Mouse (Mus musculus): Measurements from ENCODE around the gene Inpp5d. TPM values are rescaled to one million over a fixed set of nuclear protein-coding genes. Genes with fewer than 3 reads are reported as not detected.

Inpp5d gene
- polyA plus RNA-seq, 1 experiment from 2014 or later = 3.3 TPM

GRCm38 (mm10) chr1:87721382-87721781, 101.3 kb downstream of the Inpp5d start:
- no peak for ATAC-seq
- Histone ChIP-seq H3K36me3 (ENCODE audit: control insufficient read depth, insufficient read depth, low read length) (no peaks in the 10 kb centered on the region), H3K9me3 (replicated peaks; ENCODE audit: control insufficient read depth, low read length) (no peaks in the 10 kb centered on the region)

DNA sequence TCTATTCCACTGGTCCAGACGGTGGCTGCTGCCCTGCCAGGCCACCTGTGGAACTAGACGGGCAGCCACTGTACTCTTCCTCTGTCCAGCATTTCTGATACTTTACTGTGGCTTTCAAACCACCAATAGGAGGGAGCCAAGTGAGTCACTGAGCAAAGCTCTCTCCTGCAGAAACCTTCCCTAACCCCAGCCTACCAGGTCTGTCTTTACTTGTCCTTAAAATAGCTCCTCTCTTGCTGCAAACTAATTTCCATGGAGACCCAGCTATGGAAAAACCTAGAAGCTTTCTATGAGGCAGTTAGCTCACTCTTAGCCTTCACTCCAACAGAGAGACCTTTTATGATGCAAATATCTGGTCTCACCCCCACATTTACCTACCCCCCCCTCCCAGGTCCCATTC, 102.0 kb downstream of the Inpp5d start:
- Histone ChIP-seq H3K9me3 (replicated peaks; ENCODE audit: control insufficient read depth, low read length) (no peaks in the 10 kb centered on the region), H3K27ac (ENCODE audit: low read depth, low read length) (no peak overlapping the region), H3K4me1 (ENCODE audit: control insufficient read depth, insufficient read depth, low read length) (no peaks in the 10 kb centered on the region), H3K4me2 (ENCODE audit: low read length) (no peak overlapping the region), H3K27me3 (replicated peaks; ENCODE audit: control insufficient read depth, insufficient read depth, low read length) (no peaks in the 10 kb centered on the region), H3K4me3 (ENCODE audit: low read depth, low read length) (no peak overlapping the region), H3K9ac (ENCODE audit: low read length) (no peak overlapping the region), H3K36me3 (ENCODE audit: control insufficient read depth, insufficient read depth, low read length) (no peaks in the 10 kb centered on the region)
- WGBS = 44% methylated on average over 2 of the region's 2 CpGs
- no peak for DNase-seq (ENCODE audit: low spot score)
- ATAC-seq = no peak

More at GRCm38 (mm10) chr1:87721382-87721781, 101.3 kb downstream of the Inpp5d start:
- H3K9ac ChIP-seq (ENCODE audit: low read length) = no peak overlapping the region
- DNase-seq (ENCODE audit: low spot score) = peak; percentile 47
- H3K4me1 ChIP-seq (ENCODE audit: control insufficient read depth, insufficient read depth, low read length) = no peaks in the 10 kb centered on the region
- H3K27me3 ChIP-seq (replicated peaks; ENCODE audit: control insufficient read depth, insufficient read depth, low read length) = no peaks in the 10 kb centered on the region
- no peak overlapping the region for H3K4me2 ChIP-seq (ENCODE audit: low read length)
- 43% methylated on average over 8 of the region's 8 CpGs for WGBS
- no peak overlapping the region for H3K4me3 ChIP-seq (ENCODE audit: low read depth, low read length)
- H3K27ac ChIP-seq (ENCODE audit: low read depth, low read length) = no peak overlapping the region

DNA sequence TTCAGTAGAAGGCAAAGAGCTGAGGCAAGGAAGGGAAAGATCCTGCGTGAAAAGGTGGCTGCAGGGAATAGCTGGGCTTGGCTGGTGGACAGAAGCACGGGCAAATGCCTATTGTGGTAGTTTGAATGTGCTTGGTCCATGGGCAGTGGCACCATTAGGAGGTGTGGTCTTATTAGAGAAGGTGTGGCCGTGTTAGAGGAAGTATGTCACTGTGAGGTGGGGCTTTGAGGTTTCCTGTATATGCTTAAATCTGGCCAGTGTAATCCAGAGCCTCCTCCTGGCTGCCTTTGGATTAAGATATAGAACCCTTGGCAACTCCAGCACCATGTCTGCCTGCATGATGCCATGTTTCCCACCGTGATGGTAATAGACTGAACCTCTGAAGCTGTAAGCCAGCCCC, 103.2 kb downstream of the Inpp5d start:
- no peak for ATAC-seq
- Histone ChIP-seq H3K27ac (ENCODE audit: low read depth, low read length) (no peak overlapping the region), H3K4me1 (ENCODE audit: control insufficient read depth, insufficient read depth, low read length) (no peaks in the 10 kb centered on the region), H3K4me3 (ENCODE audit: low read depth, low read length) (no peak overlapping the region), H3K9ac (ENCODE audit: low read length) (no peak overlapping the region), H3K4me2 (ENCODE audit: low read length) (no peak overlapping the region), H3K36me3 (ENCODE audit: control insufficient read depth, insufficient read depth, low read length) (no peaks in the 10 kb centered on the region), H3K9me3 (replicated peaks; ENCODE audit: control insufficient read depth, low read length) (no peaks in the 10 kb centered on the region), H3K27me3 (replicated peaks; ENCODE audit: control insufficient read depth, insufficient read depth, low read length) (no peaks in the 10 kb centered on the region)
- no peak for DNase-seq (ENCODE audit: low spot score)
- 56% methylated on average over 4 of the region's 4 CpGs for WGBS

- DNase-seq (ENCODE audit: low spot score) (no peak), ATAC-seq (no peak)
- no peak overlapping the region for H3K27ac ChIP-seq (ENCODE audit: low read depth, low read length)
- H3K4me2 ChIP-seq (ENCODE audit: low read length) = no peak overlapping the region
- no peaks in the 10 kb centered on the region for H3K36me3 ChIP-seq (ENCODE audit: control insufficient read depth, insufficient read depth, low read length)
- no peaks in the 10 kb centered on the region for H3K27me3 ChIP-seq (replicated peaks; ENCODE audit: control insufficient read depth, insufficient read depth, low read length)
- H3K9ac ChIP-seq (ENCODE audit: low read length) = no peak overlapping the region
- H3K9me3 ChIP-seq (replicated peaks; ENCODE audit: control insufficient read depth, low read length) = no peaks in the 10 kb centered on the region
- no peaks in the 10 kb centered on the region for H3K4me1 ChIP-seq (ENCODE audit: control insufficient read depth, insufficient read depth, low read length)
- 83% methylated on average over 2 of the region's 2 CpGs for WGBS
- no peak overlapping the region for H3K4me3 ChIP-seq (ENCODE audit: low read depth, low read length)
These were observed 109.0 kb downstream of the Inpp5d start for GRCm38 (mm10) chr1:87729070-87729469.

- Histone ChIP-seq H3K4me1 (ENCODE audit: control insufficient read depth, insufficient read depth, low read length) (no peaks in the 10 kb centered on the region), H3K27ac (ENCODE audit: low read depth, low read length) (no peak overlapping the region), H3K4me2 (ENCODE audit: low read length) (no peak overlapping the region), H3K27me3 (replicated peaks; ENCODE audit: control insufficient read depth, insufficient read depth, low read length) (no peaks in the 10 kb centered on the region), H3K9me3 (replicated peaks; ENCODE audit: control insufficient read depth, low read length) (no peaks in the 10 kb centered on the region), H3K36me3 (ENCODE audit: control insufficient read depth, insufficient read depth, low read length) (no peaks in the 10 kb centered on the region), H3K9ac (ENCODE audit: low read length) (no peak overlapping the region), H3K4me3 (ENCODE audit: low read depth, low read length) (no peak overlapping the region)
- DNase-seq (ENCODE audit: low spot score) (peak; percentile 44), ATAC-seq (no peak; the same call in 1 of the 2 replicates)
- WGBS = 51% methylated on average over 6 of the region's 6 CpGs
These were observed 109.7 kb downstream of the Inpp5d start for GRCm38 (mm10) chr1:87729850-87730249.

DNA sequence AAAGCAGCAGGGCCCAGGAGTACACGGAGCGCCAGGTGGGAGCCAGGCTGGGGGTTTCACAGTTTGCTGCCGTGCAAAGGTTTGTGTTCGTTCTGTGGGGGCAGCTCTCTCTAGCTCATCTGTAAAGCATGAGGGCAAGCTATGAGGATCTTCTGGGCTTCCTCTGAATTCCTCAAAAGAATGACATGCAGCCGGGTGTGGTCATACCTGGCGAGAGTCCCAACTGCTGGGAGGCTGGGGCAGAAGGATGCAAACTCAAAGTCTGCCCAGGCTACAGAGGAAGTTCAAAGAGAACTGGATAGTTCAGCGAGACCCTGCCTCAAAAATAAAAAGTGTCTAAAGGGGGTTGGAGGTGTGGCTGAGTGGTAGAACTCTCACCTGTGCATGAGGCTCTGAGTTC, 110.2 kb downstream of the Inpp5d start:
- Histone ChIP-seq H3K9ac (ENCODE audit: low read length) (no peak overlapping the region), H3K9me3 (replicated peaks; ENCODE audit: control insufficient read depth, low read length) (no peaks in the 10 kb centered on the region), H3K27me3 (replicated peaks; ENCODE audit: control insufficient read depth, insufficient read depth, low read length) (no peaks in the 10 kb centered on the region), H3K27ac (ENCODE audit: low read depth, low read length) (no peak overlapping the region), H3K4me1 (ENCODE audit: control insufficient read depth, insufficient read depth, low read length) (no peaks in the 10 kb centered on the region), H3K4me2 (ENCODE audit: low read length) (no peak overlapping the region), H3K4me3 (ENCODE audit: low read depth, low read length) (no peak overlapping the region), H3K36me3 (ENCODE audit: control insufficient read depth, insufficient read depth, low read length) (no peaks in the 10 kb centered on the region)
- 71% methylated on average over 7 of the region's 7 CpGs for WGBS
- DNase-seq (ENCODE audit: low spot score) (no peak), ATAC-seq (no peak; the same call in 1 of the 2 replicates)

DNA sequence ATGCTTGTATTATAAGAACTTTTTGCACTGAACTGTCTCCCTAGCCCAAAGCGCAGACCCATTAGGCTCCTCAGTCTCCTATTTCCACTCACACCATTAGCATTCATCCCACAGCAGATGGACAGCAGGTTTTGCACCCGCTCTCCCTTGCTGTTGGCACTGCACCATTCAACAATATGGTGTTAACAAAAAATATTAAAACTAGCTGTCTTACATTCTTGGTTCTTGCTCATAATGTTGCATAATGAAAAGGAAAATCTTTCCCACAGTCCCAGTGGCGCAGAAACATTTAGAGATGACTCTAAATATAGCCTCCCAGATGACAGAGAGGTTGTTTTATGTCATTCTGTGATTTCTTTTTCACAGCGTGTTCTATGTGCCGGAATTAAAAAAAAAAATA, 113.1 kb downstream of the Inpp5d start:
- Histone ChIP-seq H3K4me1 (ENCODE audit: control insufficient read depth, insufficient read depth, low read length) (no peaks in the 10 kb centered on the region), H3K9me3 (replicated peaks; ENCODE audit: control insufficient read depth, low read length) (no peaks in the 10 kb centered on the region), H3K27ac (ENCODE audit: low read depth, low read length) (no peak overlapping the region), H3K27me3 (replicated peaks; ENCODE audit: control insufficient read depth, insufficient read depth, low read length) (no peaks in the 10 kb centered on the region), H3K4me2 (ENCODE audit: low read length) (no peak overlapping the region), H3K4me3 (ENCODE audit: low read depth, low read length) (no peak overlapping the region), H3K36me3 (ENCODE audit: control insufficient read depth, insufficient read depth, low read length) (no peaks in the 10 kb centered on the region), H3K9ac (ENCODE audit: low read length) (no peak overlapping the region)
- no peak for ATAC-seq
- DNase-seq (ENCODE audit: low spot score) = peak; percentile 15
- WGBS = 81% methylated on average over 5 of the region's 5 CpGs

DNA sequence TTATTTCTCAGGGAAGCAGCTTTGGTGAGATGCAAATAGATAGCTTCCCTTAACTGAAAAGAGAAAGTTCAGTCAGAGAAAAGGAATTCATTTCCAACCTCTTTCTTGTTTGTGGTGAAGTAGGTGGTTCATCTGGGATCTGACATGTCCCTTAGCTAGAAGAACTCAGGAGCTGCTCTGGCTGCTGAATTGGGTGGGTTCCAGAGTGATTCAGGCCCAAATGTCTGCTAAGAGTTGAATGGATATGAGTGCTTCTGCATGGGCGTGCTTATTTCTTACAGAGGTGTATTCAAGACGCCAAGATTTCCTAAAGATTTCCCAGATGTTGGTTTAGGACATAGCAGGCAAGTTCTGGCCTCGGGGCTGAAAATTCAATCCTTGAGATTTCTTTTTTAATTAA, 114.0 kb downstream of the Inpp5d start:
- ATAC-seq (no peak), DNase-seq (ENCODE audit: low spot score) (no peak)
- Histone ChIP-seq H3K9me3 (replicated peaks; ENCODE audit: control insufficient read depth, low read length) (no peaks in the 10 kb centered on the region), H3K9ac (ENCODE audit: low read length) (no peak overlapping the region), H3K36me3 (ENCODE audit: control insufficient read depth, insufficient read depth, low read length) (no peaks in the 10 kb centered on the region), H3K27ac (ENCODE audit: low read depth, low read length) (no peak overlapping the region), H3K27me3 (replicated peaks; ENCODE audit: control insufficient read depth, insufficient read depth, low read length) (no peaks in the 10 kb centered on the region), H3K4me2 (ENCODE audit: low read length) (no peak overlapping the region), H3K4me3 (ENCODE audit: low read depth, low read length) (no peak overlapping the region), H3K4me1 (ENCODE audit: control insufficient read depth, insufficient read depth, low read length) (no peaks in the 10 kb centered on the region)
- WGBS = 81% methylated on average over 3 of the region's 3 CpGs

DNA sequence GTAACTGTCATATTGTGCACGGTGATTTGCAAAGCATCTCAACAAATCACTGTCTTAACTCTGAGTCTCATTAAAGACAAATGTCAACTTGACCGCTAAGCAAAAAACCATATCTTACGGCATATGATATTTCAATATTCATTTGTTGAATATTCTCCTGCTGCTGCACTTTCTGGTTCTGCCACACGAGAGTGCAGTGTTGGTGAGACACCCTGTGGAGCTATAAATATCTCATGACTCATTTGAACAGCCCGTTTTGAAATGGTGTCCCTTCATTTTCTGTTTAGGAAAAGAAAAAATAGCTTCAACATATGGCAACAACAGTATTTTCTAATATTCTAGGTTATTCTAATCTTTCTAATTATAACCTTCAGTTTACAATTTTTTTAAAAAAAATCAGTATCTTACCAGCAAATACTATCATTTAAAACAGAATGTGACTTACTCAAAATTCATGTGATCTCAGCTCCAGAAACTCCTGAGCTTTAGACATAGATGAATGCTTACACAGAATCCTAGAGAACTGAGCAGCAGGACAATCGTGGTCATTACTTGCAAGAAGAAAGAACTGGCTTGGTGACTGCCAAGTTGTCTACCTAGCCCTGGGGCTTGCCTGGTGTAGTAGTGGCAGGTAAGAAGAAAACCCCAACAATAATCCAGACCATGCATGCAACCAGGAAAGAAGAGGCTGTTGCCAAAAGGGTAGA, 120.6 kb downstream of the Inpp5d start:
- H3K4me1 ChIP-seq (ENCODE audit: control insufficient read depth, insufficient read depth, low read length) = no peaks in the 10 kb centered on the region
- no peak overlapping the region for H3K4me3 ChIP-seq (ENCODE audit: low read depth, low read length)
- H3K9me3 ChIP-seq (replicated peaks; ENCODE audit: control insufficient read depth, low read length) = no peaks in the 10 kb centered on the region
- no peak for DNase-seq (ENCODE audit: low spot score)
- no peak overlapping the region for H3K9ac ChIP-seq (ENCODE audit: low read length)
- no peaks in the 10 kb centered on the region for H3K27me3 ChIP-seq (replicated peaks; ENCODE audit: control insufficient read depth, insufficient read depth, low read length)
- H3K27ac ChIP-seq (ENCODE audit: low read depth, low read length) = no peak overlapping the region
- 79% methylated on average over 6 of the region's 6 CpGs for WGBS
- no peaks in the 10 kb centered on the region for H3K36me3 ChIP-seq (ENCODE audit: control insufficient read depth, insufficient read depth, low read length)
- no peak overlapping the region for H3K4me2 ChIP-seq (ENCODE audit: low read length)
- no peak for ATAC-seq
